Mouse (Mus musculus) spleen, adult 2 months (tissue): ENCODE data around the gene Amfr. TPM values are rescaled to one million over a fixed set of nuclear protein-coding genes. Genes with fewer than 3 reads are reported as not detected.
"Not testable (repeated sequence)": the region's sequence is repeated elsewhere in the genome, so short reads cannot be mapped to it uniquely, and the experiment has no call there.

Source experiments
- DNase-seq, 2 experiments: peaks; one replicate each; pipeline versions ENCODE4 v3.0.0 to v3.0.0-alpha.2; 2012 to 2021; ENCODE audit warnings: low spot score in 2 of 2, low read depth in 1 of 2
- H3K27ac ChIP-seq: fragments of 200-500 bp; 2 replicates; pipeline ENCODE4 v1.5.1; 2012; ENCODE audit warnings: low read length, inconsistent platforms; ENCODE audit not compliant: insufficient read depth
- H3K27me3 ChIP-seq: fragments of 200-500 bp; 2 replicates; pipeline ENCODE4 v1.6.1; 2012; ENCODE audit warnings: mild to moderate bottlenecking, moderate library complexity, low read length, inconsistent platforms; ENCODE audit not compliant: control insufficient read depth, insufficient read depth
- H3K36me3 ChIP-seq: fragments of 200-500 bp; 2 replicates; pipeline ENCODE4 v1.6.1; 2012; ENCODE audit warnings: mild to moderate bottlenecking, low read length, inconsistent platforms; ENCODE audit not compliant: control insufficient read depth, insufficient read depth
- H3K4me1 ChIP-seq: fragments of 200-500 bp; 2 replicates; pipeline ENCODE4 v1.6.1; 2011; ENCODE audit warnings: inconsistent platforms; ENCODE audit not compliant: control insufficient read depth, insufficient read depth, insufficient read length
- H3K4me3 ChIP-seq: fragments of 200-500 bp; 2 replicates; pipeline ENCODE4 v1.5.1; 2011; ENCODE audit warnings: mild to moderate bottlenecking, inconsistent platforms; ENCODE audit not compliant: insufficient read depth, insufficient read length; ENCODE audit errors: extremely low read depth
- CTCF ChIP-seq: fragments of 200-500 bp; IDR thresholded peaks from 2 replicates; pipeline ENCODE4 v1.5.1; 2011; ENCODE audit warnings: mild to moderate bottlenecking, inconsistent platforms; ENCODE audit not compliant: insufficient read depth, insufficient read length, insufficient replicate concordance; ENCODE audit errors: extremely low read depth
- POLR2A ChIP-seq: fragments of 200-500 bp; IDR thresholded peaks from 2 replicates; pipeline ENCODE4 v1.6.1; 2011; ENCODE audit warnings: low read depth, low read length, inconsistent platforms
- WGBS: fragments of 180-500 bp; shearing (Covaris S2); methylation state at CpG from one replicate; pipeline ENCODE4 v1.1.7; 2018; 5-methylcytosine and 5-hydroxymethylcytosine counted together
- polyA plus RNA-seq: library from polyadenylated mRNA; depleted of rRNA; stranded (reverse); fragments of >200 nt; gene quantifications from 2 replicates; pipeline ENCODE4 v1.2.3, GENCODE M21; 2012

Gene Amfr
- polyA plus RNA-seq, 1 experiment: 76.9 TPM

DNA sequence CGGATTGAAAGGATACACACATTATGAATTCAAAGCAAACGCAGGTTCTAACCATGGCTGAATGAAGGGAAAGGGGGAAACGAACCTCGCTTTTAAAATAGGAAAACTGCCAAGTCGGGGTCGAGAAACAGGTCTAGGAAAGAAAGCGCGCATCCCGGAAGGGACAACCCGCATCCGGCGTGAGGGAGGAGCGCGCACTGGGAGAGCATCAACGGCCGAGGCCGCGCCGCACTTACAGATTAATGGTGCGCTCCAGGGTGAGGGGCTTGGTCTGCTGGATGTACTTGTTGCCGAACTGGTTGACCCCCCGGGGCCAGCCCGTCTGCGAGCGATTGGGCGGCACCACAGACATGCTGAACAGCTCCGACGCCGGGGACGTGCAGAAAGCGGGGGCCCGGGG is 23.9 kb upstream of the Amfr start:
- DNase-seq: peak in 1 of 2 experiments; percentile 49
- not testable (repeated sequence) for H3K4me1 ChIP-seq, H3K27me3 ChIP-seq, H3K36me3 ChIP-seq
- WGBS: 0% methylated on average over 24 of the region's 32 CpGs
- TF ChIP-seq POLR2A: peak; percentile 24
- H3K4me3 ChIP-seq: peak overlapping the region; percentile 81
- H3K27ac ChIP-seq: peak overlapping the region; percentile 71

DNA sequence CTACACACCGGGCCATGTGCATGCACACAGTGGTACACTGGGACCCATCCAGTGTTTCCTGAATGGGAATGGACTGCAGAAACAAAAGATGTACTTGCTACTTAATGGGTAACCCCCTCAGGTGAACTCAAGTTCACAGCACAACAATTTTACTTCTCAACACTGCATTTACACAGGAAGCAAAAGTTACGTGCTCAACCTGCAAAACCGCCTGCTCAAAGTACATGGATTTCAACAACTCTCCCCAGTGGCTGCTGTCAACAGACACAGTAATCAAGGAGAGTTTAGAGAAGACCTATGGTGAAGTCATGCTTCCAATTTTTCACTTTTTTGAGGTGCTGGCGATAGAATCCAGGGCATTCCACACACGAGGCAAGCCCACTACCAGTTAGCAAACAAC is 22.6 kb upstream of the Amfr start:
- H3K27ac ChIP-seq: no peak overlapping the region
- TF ChIP-seq POLR2A: no peak
- no peak for TF ChIP-seq CTCF
- peaks cover 6% of the 10 kb centered on the region for H3K4me1 ChIP-seq
- no peak overlapping the region for H3K4me3 ChIP-seq
- 69% methylated on average over 5 of the region's 5 CpGs for WGBS
- no peak for DNase-seq
- H3K27me3 ChIP-seq: no peaks in the 10 kb centered on the region
- H3K36me3 ChIP-seq: peaks cover 7% of the 10 kb centered on the region

DNA sequence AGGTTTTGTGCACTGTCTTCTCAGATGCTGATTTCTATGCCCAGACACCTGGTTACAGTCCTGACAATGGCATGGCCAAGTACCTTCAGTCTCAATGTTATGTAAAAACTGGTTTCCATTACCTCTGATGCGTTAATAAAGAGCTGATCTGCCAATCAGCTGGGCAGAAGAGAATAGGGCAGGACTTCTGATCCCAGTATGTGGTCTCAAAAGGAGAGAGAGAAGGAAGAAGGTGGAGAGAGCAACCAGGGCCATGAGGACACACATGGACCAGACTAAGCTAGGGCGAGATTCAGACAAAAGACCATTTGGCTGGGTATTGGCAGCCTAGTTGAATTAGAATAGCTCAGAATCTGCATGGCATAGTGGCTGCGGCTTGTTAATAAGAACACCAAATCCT is 21.0 kb upstream of the Amfr start:
- no peak for TF ChIP-seq CTCF
- no peak for TF ChIP-seq POLR2A
- H3K27me3 ChIP-seq: no peaks in the 10 kb centered on the region
- H3K4me1 ChIP-seq: peaks cover 6% of the 10 kb centered on the region
- DNase-seq: no peak
- no peak overlapping the region for H3K27ac ChIP-seq
- WGBS: 94% methylated on average over 3 of the region's 3 CpGs
- no peak overlapping the region for H3K4me3 ChIP-seq
- H3K36me3 ChIP-seq: peaks cover 10% of the 10 kb centered on the region

DNA sequence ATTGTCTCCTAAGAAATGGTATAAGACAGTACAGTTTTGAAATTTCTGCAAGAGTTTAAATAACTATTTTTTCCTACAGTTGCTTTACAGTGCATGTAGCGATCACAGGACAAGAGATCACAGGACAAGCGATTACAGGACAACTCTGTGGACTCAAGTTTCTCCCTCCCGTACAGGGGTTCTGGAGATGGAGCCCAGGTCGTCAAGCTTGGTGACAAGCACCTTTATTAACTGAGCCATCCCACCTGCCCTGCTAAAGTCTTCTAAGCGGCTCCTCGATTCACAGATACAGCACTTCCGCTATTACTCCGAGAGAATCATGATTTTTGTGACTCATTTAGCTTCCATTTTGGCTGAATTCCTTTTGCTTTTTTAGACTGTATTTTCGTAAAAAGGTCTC is 17.1 kb upstream of the Amfr start:
- peaks cover 28% of the 10 kb centered on the region for H3K36me3 ChIP-seq
- TF ChIP-seq CTCF (no peak), POLR2A (no peak)
- DNase-seq: no peak
- no peak overlapping the region for H3K4me3 ChIP-seq
- H3K27ac ChIP-seq: no peak overlapping the region
- WGBS: 97% methylated on average over 9 of the region's 9 CpGs
- no peaks in the 10 kb centered on the region for H3K4me1 ChIP-seq
- no peaks in the 10 kb centered on the region for H3K27me3 ChIP-seq

DNA sequence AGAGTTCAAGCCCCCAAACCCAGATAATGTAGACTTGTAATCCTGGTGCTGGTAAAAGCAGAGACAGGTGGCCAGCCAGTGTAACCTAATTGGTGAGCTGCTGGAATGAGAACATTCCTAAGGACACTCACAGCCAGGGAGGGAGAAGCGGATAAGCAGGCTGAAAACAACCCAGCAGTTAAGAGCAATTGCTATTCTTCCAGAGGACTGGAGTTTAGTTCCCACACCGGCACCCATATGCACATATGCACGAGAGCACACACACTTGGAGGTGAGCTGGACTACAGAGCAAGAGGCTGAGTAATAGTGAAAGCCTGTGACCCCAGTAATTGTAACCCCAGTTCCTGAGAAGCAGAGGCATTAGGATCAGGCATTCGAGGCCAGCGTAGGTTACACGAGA is 11.3 kb upstream of the Amfr start:
- no peaks in the 10 kb centered on the region for H3K27me3 ChIP-seq
- no peak overlapping the region for H3K4me3 ChIP-seq
- no peaks in the 10 kb centered on the region for H3K4me1 ChIP-seq
- 95% methylated on average over 6 of the region's 6 CpGs for WGBS
- peaks cover 35% of the 10 kb centered on the region for H3K36me3 ChIP-seq
- no peak for DNase-seq
- no peak for TF ChIP-seq CTCF
- TF ChIP-seq POLR2A: no peak
- no peak overlapping the region for H3K27ac ChIP-seq

DNA sequence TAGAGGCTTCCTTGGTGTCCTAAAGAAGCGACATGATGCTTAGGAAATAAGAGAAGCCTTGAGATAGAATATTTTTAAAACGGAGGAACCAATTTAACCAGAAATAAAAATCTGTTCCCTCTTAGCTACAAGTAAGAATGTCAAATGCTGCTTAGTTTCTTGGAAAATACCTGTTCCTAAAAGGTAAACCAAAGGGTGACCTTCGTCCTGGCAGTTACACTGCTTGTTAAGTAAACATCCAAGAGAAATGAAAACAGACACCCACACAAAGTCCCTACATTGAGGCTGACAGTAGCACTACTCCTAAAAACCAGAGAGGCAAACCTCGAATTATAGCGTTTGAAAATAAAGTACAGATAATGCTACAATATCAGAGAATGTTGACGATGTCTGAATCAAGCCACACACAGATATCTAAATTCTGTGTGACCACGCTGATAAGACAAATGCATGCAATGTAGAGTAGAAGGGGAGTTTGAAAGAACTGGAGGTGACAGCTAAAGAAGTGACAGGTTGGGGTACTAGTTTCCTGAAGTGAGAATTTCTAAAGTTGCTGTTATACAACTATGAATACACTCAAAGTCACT is 477 bp upstream of the Amfr start:
- no peaks in the 10 kb centered on the region for H3K36me3 ChIP-seq
- TF ChIP-seq POLR2A (no peak), CTCF (no peak)
- DNase-seq: no peak
- H3K27ac ChIP-seq: peak overlapping the region; percentile 61
- H3K4me1 ChIP-seq: peaks cover 11% of the 10 kb centered on the region
- WGBS: 37% methylated on average over 7 of the region's 7 CpGs
- peak overlapping the region; percentile 95 for H3K4me3 ChIP-seq
- no peaks in the 10 kb centered on the region for H3K27me3 ChIP-seq

DNA sequence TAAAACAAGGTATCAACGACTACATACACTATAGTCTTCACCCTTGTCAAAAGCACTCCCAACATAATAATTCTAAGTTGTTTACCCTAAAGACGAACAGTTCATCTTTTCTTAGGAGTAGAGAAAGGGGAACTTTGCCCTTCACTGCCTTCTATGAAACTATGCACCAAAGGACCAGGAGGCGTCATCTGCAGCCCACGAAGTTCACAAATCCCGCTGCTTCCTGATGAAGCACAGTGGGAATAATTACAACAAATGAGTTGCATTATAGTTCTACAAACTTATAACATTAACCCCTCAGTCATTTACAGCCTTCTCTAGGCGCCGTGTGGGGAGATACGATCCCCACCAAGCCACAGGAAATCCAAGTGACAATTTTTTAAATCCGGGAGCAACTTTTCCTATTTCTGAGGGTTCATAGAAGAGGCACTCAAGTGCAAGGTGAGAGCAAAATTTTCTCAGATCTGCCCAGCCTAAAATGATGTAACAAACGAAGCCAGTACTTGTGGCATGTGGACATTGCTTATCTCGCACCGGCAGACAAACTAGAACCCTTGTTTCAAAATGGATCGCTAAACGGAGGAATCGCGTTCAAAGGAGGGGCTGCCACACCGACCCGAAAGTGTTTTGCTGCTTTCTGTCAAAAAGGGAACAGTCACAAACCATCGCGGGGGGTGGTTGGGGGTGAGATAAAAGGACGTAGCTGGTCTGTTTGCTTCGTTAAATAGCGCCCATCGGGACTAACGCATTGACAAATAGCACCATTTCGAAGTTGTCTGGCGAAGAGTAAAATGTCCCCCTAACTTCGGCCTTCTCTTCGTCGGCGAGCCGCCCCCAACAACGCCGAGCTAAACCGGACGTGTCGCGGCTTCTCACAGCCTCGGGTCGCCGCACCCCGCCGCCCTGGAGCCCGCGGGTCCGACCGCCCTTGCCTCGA is 1.3 kb downstream of the Amfr start:
- TF ChIP-seq CTCF (no peak), POLR2A (no peak)
- WGBS: 2% methylated on average over 48 of the region's 48 CpGs
- no peaks in the 10 kb centered on the region for H3K27me3 ChIP-seq

More for the DNA sequence above, 1.3 kb downstream of the Amfr start:
- peaks cover 11% of the 10 kb centered on the region for H3K4me1 ChIP-seq
- H3K36me3 ChIP-seq: no peaks in the 10 kb centered on the region
- peak in 1 of 2 experiments; percentile 9 for DNase-seq
- peak overlapping the region; percentile 95 for H3K4me3 ChIP-seq
- peak overlapping the region; percentile 94 for H3K27ac ChIP-seq
